Mouse (Mus musculus): ENCODE data around the gene Dnaja2.

DNA sequence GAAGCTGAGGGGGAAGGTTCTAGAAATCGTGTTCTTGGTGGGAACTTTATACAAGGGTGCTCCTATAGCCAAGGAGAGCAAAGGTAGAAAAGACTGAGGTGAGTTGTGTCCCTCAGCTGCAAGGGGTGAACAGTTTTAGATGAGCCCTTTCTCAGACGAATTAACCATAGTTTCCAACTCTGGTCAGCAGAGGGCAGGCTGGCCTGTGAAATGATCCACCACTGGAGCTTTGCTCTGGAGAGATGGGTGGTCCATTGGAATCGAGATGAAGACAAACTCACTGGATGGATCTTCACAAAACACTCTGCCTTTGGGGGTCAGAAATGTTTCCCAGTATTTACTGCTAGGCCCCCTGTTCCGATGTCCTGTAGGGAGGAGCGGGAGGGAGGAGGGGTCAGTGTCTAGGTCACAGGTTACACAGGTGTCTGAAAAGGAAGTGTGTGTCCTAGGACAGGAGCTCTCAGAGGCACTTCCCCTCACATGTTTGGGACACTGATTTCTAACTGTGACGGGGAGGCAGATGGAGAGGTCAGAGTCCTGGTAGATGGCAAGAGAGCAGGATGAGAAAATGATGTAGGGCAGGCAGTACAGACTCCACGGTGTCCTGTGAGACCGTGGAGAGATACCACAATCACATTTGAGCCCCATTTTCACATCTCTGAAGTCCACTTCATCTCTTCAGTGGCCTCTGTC lies 48.2 kb upstream of the Dnaja2 start:
- no peak for TF ChIP-seq POLR2A (IDR thresholded peaks at IDR 0.05; ENCODE audit: low read depth, low read length)
- peak; percentile 27; the same call in 1 of the 2 replicates for TF ChIP-seq CTCF (IDR thresholded peaks at IDR 0.05; ENCODE audit: borderline replicate concordance, insufficient read depth, low read length)
